Mouse (Mus musculus): ENCODE data around the gene Sparc. TPM values are rescaled to one million over a fixed set of nuclear protein-coding genes. Genes with fewer than 3 reads are reported as not detected.
A peak's percentile ranks its signal among the peaks of the same experiment; 100 is the strongest.

Sparc gene
- total RNA-seq, 2 experiments from 2014 or later: 522 to 533 TPM

- DNase-seq (ENCODE audit: low spot score in 2 of 2): no peak
These were observed 12.5 kb downstream of the Sparc start for GRCm38 (mm10) chr11:55410502-55410901.

GRCm38 (mm10) chr11:55410005-55410404 lies 13.0 kb downstream of the Sparc start:
- DNase-seq (ENCODE audit: low spot score in 2 of 2): no peak

- DNase-seq (ENCODE audit: low spot score in 2 of 2): no peak
These were observed 15.8 kb downstream of the Sparc start for GRCm38 (mm10) chr11:55407133-55407532.

DNA sequence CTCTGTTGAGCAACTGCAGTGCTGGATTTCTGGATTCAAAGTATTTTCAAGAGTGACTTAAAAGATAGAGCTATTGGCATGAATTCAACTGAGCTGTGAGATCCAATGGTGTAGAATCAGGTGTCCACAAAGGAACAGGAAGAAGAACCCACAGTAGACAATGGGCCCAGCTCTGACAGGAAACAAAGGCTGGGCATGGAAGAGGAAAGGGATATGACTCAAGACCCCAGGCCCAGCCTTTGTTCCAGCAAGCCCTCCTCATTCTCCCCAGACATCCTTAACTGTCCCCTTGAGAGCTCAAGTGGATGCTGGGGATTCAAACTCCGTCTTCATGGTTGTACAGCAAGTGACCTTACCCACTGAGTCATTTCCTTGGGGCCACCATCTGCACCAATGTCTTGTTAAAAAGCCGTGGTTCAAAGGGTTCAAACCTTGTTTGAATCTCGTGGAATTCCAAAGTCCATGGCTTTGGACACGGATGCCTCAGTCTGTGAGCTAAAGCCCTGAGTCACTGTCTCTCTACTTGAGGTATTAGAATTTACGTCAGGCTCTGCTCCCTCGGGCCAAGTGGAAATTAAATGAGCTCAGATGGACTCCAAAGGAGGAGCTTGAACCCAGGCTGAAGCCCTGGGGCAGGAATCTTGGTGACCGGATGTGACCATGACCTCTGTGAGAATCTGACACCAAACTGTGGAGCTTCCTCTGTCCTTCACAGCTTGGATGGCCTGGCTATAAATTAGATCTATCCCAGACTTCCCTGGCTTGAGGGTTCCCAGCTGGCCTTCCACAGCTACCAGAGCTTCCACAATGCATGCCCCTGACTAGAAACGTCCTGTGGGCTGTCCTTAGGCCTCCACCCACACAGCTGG lies 17.1 kb downstream of the Sparc start:
- no peak for DNase-seq (ENCODE audit: low spot score in 2 of 2)

DNA sequence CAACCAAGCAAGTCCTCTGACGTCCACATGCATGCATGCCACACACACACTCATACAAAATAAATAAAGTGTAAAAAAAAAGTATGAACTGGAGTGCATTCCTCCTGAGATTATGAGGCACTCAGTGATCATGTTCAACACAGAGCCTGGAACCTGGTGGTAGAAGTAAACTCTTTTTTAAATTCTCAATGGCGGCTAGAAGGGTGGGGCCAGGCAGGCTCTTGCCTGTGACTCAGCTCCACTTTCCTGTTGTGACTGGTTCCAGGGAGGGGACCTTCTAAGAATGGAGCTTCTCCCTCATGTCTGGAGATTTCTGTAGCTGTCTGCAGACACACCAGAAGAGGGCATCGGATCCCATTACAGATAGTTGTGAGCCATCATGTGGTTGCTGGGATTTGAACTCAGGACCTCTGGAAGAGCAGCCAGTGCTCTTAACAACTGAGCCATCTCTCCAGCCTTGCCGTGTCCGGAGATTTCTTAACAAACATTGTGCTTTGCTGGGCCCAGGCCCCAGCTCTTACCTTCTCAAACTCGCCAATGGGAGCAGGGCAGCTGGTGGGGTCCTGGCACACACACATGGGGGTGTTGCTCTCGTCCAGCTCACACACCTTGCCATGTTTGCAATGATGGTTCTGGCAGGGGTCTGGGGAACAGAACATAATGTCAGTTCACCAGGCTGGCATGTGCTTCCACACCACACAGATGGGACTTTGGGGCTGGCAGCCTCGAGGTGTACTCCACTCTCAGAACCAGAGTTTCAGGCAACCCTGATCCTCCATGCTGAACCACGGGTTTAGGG lies 18.1 kb downstream of the Sparc start:
- peak in 1 of 2 experiments; percentile 32 for DNase-seq (ENCODE audit: low spot score in 2 of 2)

GRCm38 (mm10) chr11:55400863-55401262 lies 22.1 kb downstream of the Sparc start:
- no peak for DNase-seq (ENCODE audit: low spot score in 2 of 2)

GRCm38 (mm10) chr11:55398371-55398770 lies 24.6 kb downstream of the Sparc start:
- DNase-seq (ENCODE audit: low spot score in 2 of 2): no peak

GRCm38 (mm10) chr11:55397441-55397840 lies 25.5 kb downstream of the Sparc start:
- peak in 1 of 2 experiments; percentile 22 for DNase-seq (ENCODE audit: low spot score in 2 of 2)

GRCm38 (mm10) chr11:55397036-55397435 lies 25.9 kb downstream of the Sparc start:
- no peak for DNase-seq (ENCODE audit: low spot score in 2 of 2)

GRCm38 (mm10) chr11:55395073-55395642 lies 27.8 kb downstream of the Sparc start:
- no peak for DNase-seq (ENCODE audit: low spot score in 2 of 2)

DNA sequence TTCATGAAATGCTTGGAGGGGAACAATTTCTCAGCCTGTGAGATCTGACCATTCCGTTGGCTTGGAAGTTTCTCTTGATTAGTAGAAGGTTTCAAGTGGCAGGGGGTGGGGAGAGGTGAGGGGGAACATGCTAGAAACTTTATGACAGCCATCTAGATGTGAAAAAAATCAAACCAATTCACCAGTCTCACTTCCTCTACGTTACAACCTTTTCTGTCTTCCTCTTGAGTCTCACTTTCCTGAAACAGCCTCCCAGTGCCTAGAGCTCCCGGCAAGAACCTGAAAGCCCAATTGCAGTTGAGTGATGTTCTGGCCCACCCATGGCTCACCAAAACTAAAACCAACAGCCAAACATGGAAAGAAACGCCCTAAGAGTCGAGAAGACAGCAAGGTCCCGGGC lies 28.4 kb downstream of the Sparc start:
- DNase-seq (ENCODE audit: low spot score in 2 of 2): no peak

GRCm38 (mm10) chr11:55392474-55392873 lies 30.5 kb downstream of the Sparc start:
- peak in 1 of 2 experiments; percentile 33 for DNase-seq (ENCODE audit: low spot score in 2 of 2)

DNA sequence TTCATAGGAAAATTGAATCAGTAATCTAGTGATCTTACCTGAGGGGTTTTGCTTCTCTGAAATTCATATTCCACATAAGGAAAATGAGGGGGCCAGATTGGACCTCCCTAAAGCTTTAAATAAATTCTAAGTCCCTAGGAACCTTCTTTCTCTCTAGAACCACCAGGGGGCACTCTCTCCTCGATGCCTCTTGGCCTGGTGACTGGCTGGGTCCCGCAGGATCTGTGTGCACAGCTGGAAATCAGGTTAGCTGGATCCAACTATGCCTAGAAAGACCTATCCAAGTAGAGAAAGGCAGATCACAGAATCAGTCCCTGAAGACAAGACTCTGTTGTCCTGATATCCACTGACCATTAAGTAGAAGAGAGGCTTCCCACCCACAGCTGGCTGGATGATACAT lies 33.2 kb downstream of the Sparc start:
- peak in 1 of 2 experiments; percentile 69 for DNase-seq (ENCODE audit: low spot score in 2 of 2)

- no peak for DNase-seq (ENCODE audit: low spot score in 2 of 2)
These were observed 35.4 kb downstream of the Sparc start for GRCm38 (mm10) chr11:55387576-55387975.

DNA sequence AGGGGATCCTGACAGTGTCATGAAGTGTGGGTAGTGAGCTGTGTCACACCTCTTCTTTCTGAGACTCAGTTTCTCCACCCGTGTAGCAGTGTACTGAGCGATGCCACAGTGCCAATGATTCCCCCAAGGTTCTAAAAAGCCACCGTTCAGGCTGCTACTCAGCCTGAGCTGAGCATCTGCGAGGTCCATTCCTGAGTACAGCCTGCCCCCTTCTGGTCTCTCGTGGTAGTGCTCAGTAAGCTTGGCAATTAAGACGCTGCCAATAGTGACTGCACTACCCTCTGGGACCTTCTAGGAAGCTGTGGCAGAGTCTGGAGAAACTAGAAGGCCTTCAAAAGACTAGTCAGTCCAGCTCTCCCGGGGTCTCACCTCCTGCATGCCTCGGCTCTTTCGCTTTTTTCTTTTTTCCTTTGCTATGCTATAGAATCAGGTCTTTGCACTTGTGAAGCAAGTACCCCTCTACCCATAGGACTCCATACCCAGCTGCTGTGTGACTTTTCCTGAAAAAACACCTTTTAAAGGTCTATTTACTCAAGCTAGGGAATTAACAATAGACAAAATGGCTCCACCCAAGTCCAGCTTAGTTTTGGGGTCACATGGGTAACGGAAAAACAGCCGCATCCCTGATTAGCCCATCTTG lies 36.4 kb downstream of the Sparc start:
- peak; percentile 90 to 93 for DNase-seq (ENCODE audit: low spot score in 2 of 2)

DNA sequence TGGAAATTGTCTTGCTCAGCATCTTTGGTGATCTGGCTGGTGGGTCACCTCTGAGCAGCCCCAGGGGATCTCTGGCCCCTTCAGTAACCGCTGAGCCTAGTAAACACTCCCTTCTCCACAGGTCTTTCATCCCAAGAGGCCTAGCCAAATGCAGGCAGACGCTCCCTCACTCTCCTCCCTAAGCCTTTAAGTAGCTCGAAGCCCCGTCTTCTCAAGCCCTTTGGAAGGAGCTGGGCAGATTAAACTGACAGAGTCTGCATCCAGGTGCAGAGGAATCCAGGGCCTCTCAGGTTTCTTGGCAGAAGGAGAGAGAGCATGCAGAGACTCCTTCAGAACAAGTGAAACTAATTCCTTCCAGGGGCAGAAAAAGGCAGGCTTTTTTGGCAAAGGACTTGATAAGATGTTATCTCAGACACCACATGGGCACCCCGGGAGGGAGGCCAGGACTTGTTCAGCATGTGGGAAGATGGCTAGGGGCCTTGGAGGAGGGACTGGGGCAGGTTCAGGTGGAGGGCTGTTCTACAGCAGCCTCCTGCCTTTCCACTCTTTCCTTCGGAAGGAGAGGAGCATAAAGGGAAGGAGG lies 39.4 kb downstream of the Sparc start:
- no peak for DNase-seq (ENCODE audit: low spot score in 2 of 2)

- no peak for DNase-seq (ENCODE audit: low spot score in 2 of 2)
These were observed 42.1 kb downstream of the Sparc start for GRCm38 (mm10) chr11:55380908-55381307.

GRCm38 (mm10) chr11:55378371-55378770 lies 44.6 kb downstream of the Sparc start:
- peak; percentile 47 to 68 for DNase-seq (ENCODE audit: low spot score in 2 of 2)

DNA sequence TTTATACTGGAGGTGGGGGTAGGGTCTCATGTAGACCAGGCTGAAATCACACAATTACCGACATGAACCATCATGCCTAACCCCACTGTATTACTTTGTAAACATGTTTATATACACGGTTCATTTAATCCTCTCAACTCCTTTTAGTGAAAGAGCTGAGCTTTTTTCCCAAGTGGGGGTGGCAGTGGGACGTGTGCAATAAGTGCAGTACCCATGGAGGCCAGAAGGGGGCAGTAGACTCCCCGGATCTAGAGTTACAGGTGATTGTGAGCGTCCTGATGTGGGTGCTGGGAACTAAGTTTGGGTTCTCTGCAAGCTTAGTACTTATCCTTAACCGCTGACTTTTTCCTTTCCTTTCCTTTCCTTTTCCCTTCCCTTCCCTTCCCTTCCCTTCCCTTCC lies 49.1 kb downstream of the Sparc start:
- no peak for DNase-seq (ENCODE audit: low spot score in 2 of 2)

DNA sequence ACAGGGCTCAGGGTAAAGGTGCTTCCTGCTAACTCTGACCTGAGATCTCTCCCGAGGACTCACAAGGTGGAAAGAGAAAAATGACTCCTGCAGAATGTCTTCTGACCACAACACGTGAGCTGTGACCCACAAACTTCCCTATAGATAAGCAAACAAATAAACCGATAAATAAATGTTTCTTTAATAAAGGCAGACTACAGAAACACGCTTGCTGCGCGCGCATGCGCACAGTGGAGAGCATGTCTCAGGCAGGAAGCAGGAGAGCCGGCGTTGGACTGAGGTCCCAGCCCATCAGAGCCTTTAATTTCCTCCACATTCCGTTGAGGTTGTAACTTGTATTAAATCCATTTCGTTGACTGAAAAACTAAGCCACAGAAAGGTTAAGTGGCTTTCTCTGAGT lies 49.6 kb downstream of the Sparc start:
- DNase-seq (ENCODE audit: low spot score in 2 of 2): no peak

GRCm38 (mm10) chr11:55372001-55372400 lies 51.0 kb downstream of the Sparc start:
- no peak for DNase-seq (ENCODE audit: low spot score in 2 of 2)
